Mouse (Mus musculus) liver, adult 2 months (tissue): ENCODE measurements at regions not wholly inside any gene's neighbourhood (a gene's known extent, or its start where the extent isn't known, plus 50 kb on each side); places are given as distances from the start of the nearest gene placed in this dataset.

Experiments used
- CTCF ChIP-seq: fragments of 200-500 bp; IDR thresholded peaks from 2 replicates; pipeline ENCODE4 v1.5.1; 2011; ENCODE audit warnings: low read depth, low read length, control low read depth
- POLR2A ChIP-seq: fragments of 200-500 bp; IDR thresholded peaks from 2 replicates; pipeline ENCODE4 v1.6.1; 2011; ENCODE audit warnings: low read length, control low read depth; ENCODE audit not compliant: insufficient read depth; ENCODE audit errors: extremely low read depth

GRCm38 (mm10) chr1:77824716-77825387 lies 310.0 kb upstream of the Epha4 start:
- no peak for TF ChIP-seq CTCF
- no peak for TF ChIP-seq POLR2A
